Mouse (Mus musculus): ENCODE measurements around the gene Krtcap3.

DNA sequence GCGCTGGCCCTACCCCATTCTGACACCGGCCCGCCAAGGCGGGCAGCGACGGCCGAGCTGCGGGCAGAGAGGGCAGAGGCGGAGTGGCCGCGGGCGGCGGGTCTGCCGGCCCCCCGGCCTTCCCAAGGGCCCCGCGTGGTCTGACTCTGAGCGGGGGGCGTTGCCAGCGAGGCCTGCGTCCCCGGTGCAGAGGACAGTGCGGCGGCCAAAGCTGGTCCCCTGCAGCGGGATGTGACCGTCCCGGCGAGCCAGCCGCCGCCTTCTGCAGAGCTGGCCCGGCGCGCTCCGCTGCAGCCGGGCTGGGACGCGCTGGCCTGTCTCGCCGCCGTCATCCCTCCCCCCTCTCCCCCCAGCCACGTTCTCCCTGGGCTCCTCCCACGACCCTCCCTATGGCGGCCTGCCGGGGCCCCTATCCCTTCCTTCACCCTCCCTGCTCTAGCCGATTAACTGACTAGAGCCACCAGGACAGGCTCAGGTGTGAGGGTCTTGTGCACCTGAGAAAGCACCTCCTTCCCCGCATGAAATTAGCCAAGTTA lies 44.2 kb downstream of the Krtcap3 start, which contains the start of gene Fndc4:
- TF ChIP-seq CTCF (IDR thresholded peaks at IDR 0.05; ENCODE audit: insufficient read depth, low read depth, low read length) (no peak), POLR2A (IDR thresholded peaks at IDR 0.05; ENCODE audit: insufficient read depth, low read depth, low read length) (peak; percentile 50; the same call in 1 of the 2 replicates)

Data from olfactory bulb, adult 2 months (tissue).